Mouse (Mus musculus) liver, adult 2 months (tissue): ENCODE results near the gene Omg. TPM values are rescaled to one million over a fixed set of nuclear protein-coding genes. Genes with fewer than 3 reads are reported as not detected.

ENCODE experiments used
- DNase-seq: peaks from one replicate; pipeline ENCODE4 v3.0.0-alpha.2; 2011; ENCODE audit warnings: low read depth, low spot score; ENCODE audit errors: extremely low read depth
- H3K27ac ChIP-seq: fragments of 200-500 bp; replicated peaks from 2 replicates; pipeline ENCODE4 v1.5.1; 2012; ENCODE audit warnings: low read depth, mild to moderate bottlenecking, control low read depth, inconsistent platforms, low read length; ENCODE audit not compliant: insufficient read depth
- H3K27me3 ChIP-seq: fragments of 200-500 bp; 2 replicates; pipeline ENCODE4 v1.6.1; 2012; ENCODE audit warnings: mild to moderate bottlenecking, moderate library complexity, low read length, inconsistent platforms; ENCODE audit not compliant: control insufficient read depth, insufficient read depth
- H3K36me3 ChIP-seq: fragments of 200-500 bp; 2 replicates; pipeline ENCODE4 v1.6.1; 2012; ENCODE audit warnings: low read length, inconsistent platforms; ENCODE audit not compliant: control insufficient read depth, insufficient read depth
- H3K4me1 ChIP-seq: fragments of 200-500 bp; 2 replicates; pipeline ENCODE4 v1.6.1; 2011; ENCODE audit warnings: low read length; ENCODE audit not compliant: control insufficient read depth, insufficient read depth
- H3K4me3 ChIP-seq: fragments of 200-500 bp; 2 replicates; pipeline ENCODE4 v1.5.1; 2011; ENCODE audit warnings: low read depth, mild to moderate bottlenecking, control low read depth, low read length, moderate library complexity; ENCODE audit not compliant: insufficient read depth
- H3K79me2 ChIP-seq: fragments of 200-500 bp; 2 replicates; pipeline ENCODE4 v1.6.1; 2012; ENCODE audit warnings: inconsistent platforms, mild to moderate bottlenecking, low read length, moderate library complexity; ENCODE audit not compliant: control insufficient read depth, insufficient read depth
- H3K9ac ChIP-seq: fragments of 200-500 bp; 2 replicates; pipeline ENCODE4 v1.6.1; 2012; ENCODE audit warnings: low read depth, mild to moderate bottlenecking, control low read depth, inconsistent platforms, low read length
- CTCF ChIP-seq: fragments of 200-500 bp; IDR thresholded peaks from 2 replicates; pipeline ENCODE4 v1.5.1; 2011; ENCODE audit warnings: low read depth, low read length, control low read depth
- POLR2A ChIP-seq: fragments of 200-500 bp; IDR thresholded peaks from 2 replicates; pipeline ENCODE4 v1.6.1; 2011; ENCODE audit warnings: low read length, control low read depth; ENCODE audit not compliant: insufficient read depth; ENCODE audit errors: extremely low read depth
- polyA plus RNA-seq: library from polyadenylated mRNA; depleted of rRNA; stranded (reverse); fragments of >200 nt; gene quantifications from 2 replicates; pipeline ENCODE4 v1.2.3, GENCODE M21; 2012; rRNA removed
- total RNA-seq: library from RNA; depleted of rRNA; stranded (reverse); fragments of >200 nt; gene quantifications from 2 replicates; pipeline ENCODE4 v1.2.3, GENCODE M21; 2014; rRNA removed

Gene Omg
- total and polyA plus RNA-seq, 2 experiments = not detected

GRCm38 (mm10) chr11:79452966-79453365 is 50.9 kb downstream of the Omg start:
- H3K36me3 ChIP-seq = peaks cover 35% of the 10 kb centered on the region
- no peaks in the 10 kb centered on the region for H3K4me1 ChIP-seq
- no peak overlapping the region for H3K9ac ChIP-seq
- DNase-seq = peak; percentile 30
- H3K27ac ChIP-seq = no peak overlapping the region
- H3K4me3 ChIP-seq = no peak overlapping the region
- TF ChIP-seq POLR2A (no peak), CTCF (no peak)
- no peaks in the 10 kb centered on the region for H3K27me3 ChIP-seq
- no peaks in the 10 kb centered on the region for H3K79me2 ChIP-seq

Other genes with a start within 250 kb of the Omg start
- 20.6 and 29.9 TPM in 2 replicates for gene Wsb1, start 249.4 kb downstream of the Omg start, total RNA-seq
- 20.2 and 23.4 TPM in 2 replicates for gene Wsb1, start 249.4 kb downstream of the Omg start, polyA plus RNA-seq
- gene Gm9964, start 207.2 kb downstream of the Omg start, total RNA-seq = not detected in 2 replicates
- not detected in 2 replicates for gene Gm9964, start 207.2 kb downstream of the Omg start, polyA plus RNA-seq
- 21.1 and 25.0 TPM in 2 replicates for gene Nf1, start 164.4 kb downstream of the Omg start, total RNA-seq
- gene Nf1, start 164.4 kb downstream of the Omg start, polyA plus RNA-seq = 3.6 and 5.5 TPM in 2 replicates
- gene Evi2b, start 19.7 kb upstream of the Omg start, total RNA-seq = 0.54 and 0.65 TPM in 2 replicates
- gene Evi2b, start 19.7 kb upstream of the Omg start, polyA plus RNA-seq = 1.1 and 2.6 TPM in 2 replicates
- gene Evi2, start 26.5 kb upstream of the Omg start, total RNA-seq = 0.13 and 0.18 TPM in 2 replicates
- 0.04 and 0.23 TPM in 2 replicates for gene Evi2, start 26.5 kb upstream of the Omg start, polyA plus RNA-seq
- 2.1 and 2.6 TPM in 2 replicates for gene Evi2a, start 26.5 kb upstream of the Omg start, total RNA-seq
- gene Evi2a, start 26.5 kb upstream of the Omg start, polyA plus RNA-seq = 0.72 and 1.5 TPM in 2 replicates
- 3.1 and 6.2 TPM in 2 replicates for gene Rab11fip4, start 87.1 kb upstream of the Omg start, total RNA-seq
- gene Rab11fip4, start 87.1 kb upstream of the Omg start, polyA plus RNA-seq = 7.7 and 8.1 TPM in 2 replicates